ENCODE assay signal across 12 mouse cellular contexts in genomic region chr19:59844270-59844669, GRCm38 (mm10).
DNase-seq lines count a peak whose midpoint lies in the region; ATAC-seq and TF ChIP-seq lines count a peak whose summit lies in the region.
"Had no signal": no experiment of that assay in that cellular context is flagged by ENCODE, and none has a peak within 500 bp of the region (broad histone marks: within the 10 kb centered on the region; RNA-seq: fewer than 3 reads in every experiment).

No protein-coding gene starts in this region.

- H3K27me3 ChIP-seq in liver, embryonic 12.5 days (replicated peaks) = no peaks in the 10 kb centered on the region
- no peaks in the 10 kb centered on the region for H3K27me3 ChIP-seq in liver, embryonic 11.5 days (replicated peaks; ENCODE audit: control insufficient read depth, insufficient read depth, low read length)
- H3K27me3 ChIP-seq in stomach, embryonic 14.5 days (ENCODE audit: control insufficient read depth, insufficient read depth, low read length) = no peaks in the 10 kb centered on the region
- H3K27me3 ChIP-seq in forebrain, embryonic 16.5 days (replicated peaks; ENCODE audit: control insufficient read depth, insufficient read depth, low read length) = no peaks in the 10 kb centered on the region
- H3K27me3 ChIP-seq: embryonic facial prominence, embryonic 12.5 days had no signal

- no peaks in the 10 kb centered on the region for H3K36me3 ChIP-seq in liver, embryonic 12.5 days
- H3K36me3 ChIP-seq in liver, embryonic 11.5 days (ENCODE audit: control insufficient read depth, insufficient read depth, low read length) = no peaks in the 10 kb centered on the region
- H3K36me3 ChIP-seq in stomach, embryonic 14.5 days (ENCODE audit: control insufficient read depth, insufficient read depth, low read length) = no peaks in the 10 kb centered on the region
- H3K36me3 ChIP-seq in forebrain, embryonic 16.5 days (ENCODE audit: control insufficient read depth, insufficient read depth) = no peaks in the 10 kb centered on the region
- H3K36me3 ChIP-seq: embryonic facial prominence, embryonic 12.5 days had no signal

- no peaks in the 10 kb centered on the region for H3K9me3 ChIP-seq in liver, embryonic 12.5 days (replicated peaks)
- no peaks in the 10 kb centered on the region for H3K9me3 ChIP-seq in liver, embryonic 11.5 days (ENCODE audit: control insufficient read depth, low read length)
- H3K9me3 ChIP-seq in stomach, embryonic 14.5 days (ENCODE audit: control insufficient read depth, low read depth, low read length) = no peaks in the 10 kb centered on the region
- H3K9me3 ChIP-seq in forebrain, embryonic 16.5 days (ENCODE audit: control insufficient read depth, low read length) = no peaks in the 10 kb centered on the region
- H3K9me3 ChIP-seq: embryonic facial prominence, embryonic 12.5 days had no signal

- H3K9ac ChIP-seq in liver, embryonic 12.5 days = no peak overlapping the region
- H3K9ac ChIP-seq in liver, embryonic 11.5 days (ENCODE audit: low read depth, low read length) = no peak overlapping the region
- no peak overlapping the region for H3K9ac ChIP-seq in stomach, embryonic 14.5 days (replicated peaks; ENCODE audit: low read depth, low read length)
- no peak overlapping the region for H3K9ac ChIP-seq in forebrain, embryonic 16.5 days (replicated peaks; ENCODE audit: low read depth, low read length)
- H3K9ac ChIP-seq: embryonic facial prominence, embryonic 12.5 days had no signal

- 58% methylated on average over 3 of the region's 3 CpGs for WGBS in liver, embryonic 12.5 days (ENCODE audit: insufficient replicate concordance)
- 71% methylated on average over 3 of the region's 3 CpGs for WGBS in liver, embryonic 11.5 days
- WGBS in lung, adult 2 months = 51% methylated on average over 3 of the region's 3 CpGs
- WGBS in stomach, embryonic 14.5 days = 61% methylated on average over 3 of the region's 3 CpGs
- 88% methylated on average over 3 of the region's 3 CpGs for WGBS in forebrain, embryonic 16.5 days

- no peak for DNase-seq in liver, embryonic 11.5 days (ENCODE audit: low spot score)
- DNase-seq in adrenal gland, postnatal 10 days = peak; percentile 7
- peak; percentile 61 for DNase-seq in lung, adult 2 months
- no peak for DNase-seq in layer of hippocampus, adult 9-10 months (ENCODE audit: low spot score)
- DNase-seq: cerebellum, postnatal 25 days; kidney, postnatal 36 days had no signal

- no peak for TF ChIP-seq CTCF in lung, adult 2 months (IDR thresholded peaks at IDR 0.05; ENCODE audit: insufficient read depth, low read length)

- ATAC-seq in liver, embryonic 12.5 days = peak; percentile 40; the same call in 1 of the 2 replicates
- ATAC-seq in liver, embryonic 11.5 days (replicated peaks; ENCODE audit: low FRiP score) = no peak
- peak; percentile 71; the same call in 1 of the 2 replicates for ATAC-seq in stomach, embryonic 14.5 days (ENCODE audit: insufficient number of reproducible peaks, insufficient read depth, low FRiP score, low read depth)
- no peak for ATAC-seq in erythroid progenitor cell, adult 5-6 weeks (replicated peaks; ENCODE audit: low FRiP score, poor library complexity, severe bottlenecking)
- ATAC-seq in forebrain, embryonic 16.5 days = no peak
- ATAC-seq: inflammation-experienced regulatory T-cells, adult 6 months had no signal

- H3K4me1 ChIP-seq in liver, embryonic 12.5 days = no peaks in the 10 kb centered on the region
- no peaks in the 10 kb centered on the region for H3K4me1 ChIP-seq in liver, embryonic 11.5 days (replicated peaks; ENCODE audit: control insufficient read depth, insufficient read depth, low read length)
- no peaks in the 10 kb centered on the region; the same call in 1 of the 2 replicates for H3K4me1 ChIP-seq in lung, adult 2 months (ENCODE audit: control insufficient read depth, insufficient read depth, low read length)
- H3K4me1 ChIP-seq in stomach, embryonic 14.5 days (ENCODE audit: control insufficient read depth, insufficient read depth, low read length) = no peaks in the 10 kb centered on the region
- no peaks in the 10 kb centered on the region for H3K4me1 ChIP-seq in forebrain, embryonic 16.5 days (replicated peaks; ENCODE audit: control insufficient read depth, insufficient read depth, low read length)
- H3K4me1 ChIP-seq: embryonic facial prominence, embryonic 12.5 days had no signal

- H3K27ac ChIP-seq in liver, embryonic 12.5 days = no peak overlapping the region
- H3K27ac ChIP-seq in liver, embryonic 11.5 days (ENCODE audit: low read depth, low read length) = no peak overlapping the region
- no peak overlapping the region for H3K27ac ChIP-seq in stomach, embryonic 14.5 days (ENCODE audit: low read length)
- no peak overlapping the region for H3K27ac ChIP-seq in forebrain, embryonic 16.5 days (ENCODE audit: low read length)
- H3K27ac ChIP-seq: embryonic facial prominence, embryonic 12.5 days had no signal

- H3K4me2 ChIP-seq in liver, embryonic 12.5 days = no peak overlapping the region
- H3K4me2 ChIP-seq in liver, embryonic 11.5 days = no peak overlapping the region
- no peak overlapping the region for H3K4me2 ChIP-seq in stomach, embryonic 14.5 days (replicated peaks; ENCODE audit: low read depth, low read length)
- H3K4me2 ChIP-seq in forebrain, embryonic 16.5 days (ENCODE audit: low read length) = no peak overlapping the region
- H3K4me2 ChIP-seq: embryonic facial prominence, embryonic 12.5 days had no signal

- H3K4me3 ChIP-seq in liver, embryonic 12.5 days = no peak overlapping the region
- H3K4me3 ChIP-seq in liver, embryonic 11.5 days (ENCODE audit: low read depth, low read length) = no peak overlapping the region
- H3K4me3 ChIP-seq in lung, adult 2 months (replicated peaks; ENCODE audit: extremely low read depth, low read depth, low read length) = no peak overlapping the region
- no peak overlapping the region for H3K4me3 ChIP-seq in stomach, embryonic 14.5 days (ENCODE audit: low read depth, low read length)
- H3K4me3 ChIP-seq in forebrain, embryonic 16.5 days (replicated peaks; ENCODE audit: low read length) = no peak overlapping the region
- H3K4me3 ChIP-seq: embryonic facial prominence, embryonic 12.5 days had no signal

- no peak for TF ChIP-seq POLR2A in lung, adult 2 months (IDR thresholded peaks at IDR 0.05; ENCODE audit: borderline replicate concordance, extremely low read depth, low read depth, low read length)

Comparison
In these comparisons a context has a peak if more than half of its experiments do, and no peak if none do; other contexts are left out.
1. ATAC-seq: peak in liver, embryonic 12.5 days (single experiment) and stomach, embryonic 14.5 days (single experiment); none in liver, embryonic 11.5 days (single experiment), erythroid progenitor cell, adult 5-6 weeks (single experiment) and forebrain, embryonic 16.5 days (single experiment).
2. DNase-seq: peak in adrenal gland, postnatal 10 days (single experiment) and lung, adult 2 months (single experiment); none in liver, embryonic 11.5 days (single experiment) and layer of hippocampus, adult 9-10 months (single experiment).